Mouse (Mus musculus): ENCODE data around the gene Atg9a.
"Not testable (repeated sequence)": the region's sequence is repeated elsewhere in the genome, so short reads cannot be mapped to it uniquely, and the experiment has no call there.

- TF ChIP-seq CTCF (IDR thresholded peaks at IDR 0.05; ENCODE audit: low read depth) = peak; percentile 62
- not testable (repeated sequence) for TF ChIP-seq EP300 (IDR thresholded peaks at IDR 0.05; ENCODE audit: low read depth)
Measured at GRCm38 (mm10) chr1:75232489-75232888, 40.5 kb upstream of the Atg9a start.

Data from liver, embryonic 14.5 days (tissue).